Mouse (Mus musculus): ENCODE measurements at regions not wholly inside any gene's neighbourhood (a gene's known extent, or its start where the extent isn't known, plus 50 kb on each side); places are given as distances from the start of the nearest gene placed in this dataset.

- Histone ChIP-seq H3K36me3 (ENCODE audit: insufficient read depth, low read length) (no peaks in the 10 kb centered on the region), H3K27me3 (ENCODE audit: insufficient read depth, low read length) (peaks cover 27% of the 10 kb centered on the region), H3K4me2 (replicated peaks; ENCODE audit: low read depth, low read length) (peak overlapping the region; percentile 35), H3K9me3 (ENCODE audit: low read length) (no peaks in the 10 kb centered on the region), H3K4me3 (ENCODE audit: low read length) (no peak overlapping the region), H3K4me1 (ENCODE audit: insufficient read depth, low read length) (peaks cover 9% of the 10 kb centered on the region; the same call in 1 of the 2 replicates), H3K9ac (replicated peaks; ENCODE audit: low read length) (no peak overlapping the region), H3K27ac (ENCODE audit: low read length) (no peak overlapping the region)
- WGBS: 3% methylated on average over 5 of the region's 5 CpGs
- ATAC-seq (ENCODE audit: low FRiP score, low TSS enrichment): no peak
Observed at GRCm38 (mm10) chr12:118661214-118661486, 185.0 kb upstream of the Sp8 start.

GRCm38 (mm10) chr12:118660384-118661213 is 185.5 kb upstream of the Sp8 start:
- WGBS: 6% methylated on average over 12 of the region's 12 CpGs
- peak overlapping the region; percentile 35 for H3K4me2 ChIP-seq (replicated peaks; ENCODE audit: low read depth, low read length)
- H3K4me3 ChIP-seq (ENCODE audit: low read length): no peak overlapping the region
- peaks cover 9% of the 10 kb centered on the region; the same call in 1 of the 2 replicates for H3K4me1 ChIP-seq (ENCODE audit: insufficient read depth, low read length)
- no peaks in the 10 kb centered on the region for H3K36me3 ChIP-seq (ENCODE audit: insufficient read depth, low read length)
- peaks cover 27% of the 10 kb centered on the region for H3K27me3 ChIP-seq (ENCODE audit: insufficient read depth, low read length)
- no peak overlapping the region for H3K9ac ChIP-seq (replicated peaks; ENCODE audit: low read length)
- no peak overlapping the region for H3K27ac ChIP-seq (ENCODE audit: low read length)
- ATAC-seq (ENCODE audit: low FRiP score, low TSS enrichment): no peak
- no peaks in the 10 kb centered on the region for H3K9me3 ChIP-seq (ENCODE audit: low read length)

- WGBS: 32% methylated on average over 14 of the region's 14 CpGs
- no peak for ATAC-seq (ENCODE audit: low FRiP score, low TSS enrichment)
Observed at GRCm38 (mm10) chr12:118659240-118660120, 186.6 kb upstream of the Sp8 start.

GRCm38 (mm10) chr12:118650483-118651160 is 195.5 kb upstream of the Sp8 start:
- H3K27me3 ChIP-seq (ENCODE audit: insufficient read depth, low read length): no peaks in the 10 kb centered on the region
- no peak overlapping the region for H3K9ac ChIP-seq (replicated peaks; ENCODE audit: low read length)
- WGBS: 50% methylated on average over 4 of the region's 4 CpGs
- H3K4me2 ChIP-seq (replicated peaks; ENCODE audit: low read depth, low read length): no peak overlapping the region
- H3K4me3 ChIP-seq (ENCODE audit: low read length): no peak overlapping the region
- no peaks in the 10 kb centered on the region for H3K4me1 ChIP-seq (ENCODE audit: insufficient read depth, low read length)
- H3K36me3 ChIP-seq (ENCODE audit: insufficient read depth, low read length): no peaks in the 10 kb centered on the region
- no peak overlapping the region for H3K27ac ChIP-seq (ENCODE audit: low read length)
- H3K9me3 ChIP-seq (ENCODE audit: low read length): no peaks in the 10 kb centered on the region
- ATAC-seq (ENCODE audit: low FRiP score, low TSS enrichment): no peak

More at GRCm38 (mm10) chr12:118659240-118660120, 186.6 kb upstream of the Sp8 start:
- Histone ChIP-seq H3K4me2 (replicated peaks; ENCODE audit: low read depth, low read length) (no peak overlapping the region), H3K27me3 (ENCODE audit: insufficient read depth, low read length) (peaks cover 27% of the 10 kb centered on the region), H3K36me3 (ENCODE audit: insufficient read depth, low read length) (no peaks in the 10 kb centered on the region), H3K4me3 (ENCODE audit: low read length) (no peak overlapping the region), H3K9ac (replicated peaks; ENCODE audit: low read length) (no peak overlapping the region), H3K9me3 (ENCODE audit: low read length) (no peaks in the 10 kb centered on the region), H3K27ac (ENCODE audit: low read length) (no peak overlapping the region), H3K4me1 (ENCODE audit: insufficient read depth, low read length) (peaks cover 9% of the 10 kb centered on the region; the same call in 1 of the 2 replicates)

GRCm38 (mm10) chr12:118649323-118649973 is 196.7 kb upstream of the Sp8 start:
- 67% methylated on average over 3 of the region's 3 CpGs for WGBS
- Histone ChIP-seq H3K36me3 (ENCODE audit: insufficient read depth, low read length) (no peaks in the 10 kb centered on the region), H3K27me3 (ENCODE audit: insufficient read depth, low read length) (no peaks in the 10 kb centered on the region), H3K27ac (ENCODE audit: low read length) (no peak overlapping the region), H3K9me3 (ENCODE audit: low read length) (no peaks in the 10 kb centered on the region), H3K4me1 (ENCODE audit: insufficient read depth, low read length) (no peaks in the 10 kb centered on the region), H3K4me3 (ENCODE audit: low read length) (no peak overlapping the region), H3K9ac (replicated peaks; ENCODE audit: low read length) (no peak overlapping the region), H3K4me2 (replicated peaks; ENCODE audit: low read depth, low read length) (no peak overlapping the region)
- ATAC-seq (ENCODE audit: low FRiP score, low TSS enrichment): no peak

- no peak overlapping the region for H3K27ac ChIP-seq (ENCODE audit: low read length)
- H3K4me2 ChIP-seq (replicated peaks; ENCODE audit: low read depth, low read length): no peak overlapping the region
- no peaks in the 10 kb centered on the region for H3K27me3 ChIP-seq (ENCODE audit: insufficient read depth, low read length)
- H3K4me3 ChIP-seq (ENCODE audit: low read length): no peak overlapping the region
- no peaks in the 10 kb centered on the region for H3K4me1 ChIP-seq (ENCODE audit: insufficient read depth, low read length)
- H3K36me3 ChIP-seq (ENCODE audit: insufficient read depth, low read length): no peaks in the 10 kb centered on the region
- H3K9ac ChIP-seq (replicated peaks; ENCODE audit: low read length): no peak overlapping the region
- no peaks in the 10 kb centered on the region for H3K9me3 ChIP-seq (ENCODE audit: low read length)
- ATAC-seq (ENCODE audit: low FRiP score, low TSS enrichment): no peak
Observed at GRCm38 (mm10) chr12:118648673-118649072, 197.5 kb upstream of the Sp8 start.

GRCm38 (mm10) chr12:118647270-118648042 is 198.7 kb upstream of the Sp8 start:
- H3K4me2 ChIP-seq (replicated peaks; ENCODE audit: low read depth, low read length): no peak overlapping the region
- 84% methylated on average over 12 of the region's 12 CpGs for WGBS
- H3K4me1 ChIP-seq (ENCODE audit: insufficient read depth, low read length): no peaks in the 10 kb centered on the region
- H3K36me3 ChIP-seq (ENCODE audit: insufficient read depth, low read length): no peaks in the 10 kb centered on the region
- no peaks in the 10 kb centered on the region for H3K9me3 ChIP-seq (ENCODE audit: low read length)
- H3K9ac ChIP-seq (replicated peaks; ENCODE audit: low read length): no peak overlapping the region
- ATAC-seq (ENCODE audit: low FRiP score, low TSS enrichment): no peak
- H3K27me3 ChIP-seq (ENCODE audit: insufficient read depth, low read length): no peaks in the 10 kb centered on the region
- H3K4me3 ChIP-seq (ENCODE audit: low read length): no peak overlapping the region
- no peak overlapping the region for H3K27ac ChIP-seq (ENCODE audit: low read length)

GRCm38 (mm10) chr12:118640925-118641324 is 205.2 kb upstream of the Sp8 start:
- no peak for ATAC-seq (ENCODE audit: low FRiP score, low TSS enrichment)
- no peak overlapping the region for H3K27ac ChIP-seq (ENCODE audit: low read length)
- H3K36me3 ChIP-seq (ENCODE audit: insufficient read depth, low read length): no peaks in the 10 kb centered on the region
- H3K9ac ChIP-seq (replicated peaks; ENCODE audit: low read length): no peak overlapping the region
- H3K27me3 ChIP-seq (ENCODE audit: insufficient read depth, low read length): no peaks in the 10 kb centered on the region
- no peaks in the 10 kb centered on the region for H3K9me3 ChIP-seq (ENCODE audit: low read length)
- WGBS: 82% methylated on average over 3 of the region's 3 CpGs
- no peak overlapping the region for H3K4me3 ChIP-seq (ENCODE audit: low read length)
- no peaks in the 10 kb centered on the region for H3K4me1 ChIP-seq (ENCODE audit: insufficient read depth, low read length)
- H3K4me2 ChIP-seq (replicated peaks; ENCODE audit: low read depth, low read length): no peak overlapping the region

GRCm38 (mm10) chr12:118637214-118637613 is 208.9 kb upstream of the Sp8 start:
- 41% methylated on average over 4 of the region's 4 CpGs for WGBS
- Histone ChIP-seq H3K9ac (replicated peaks; ENCODE audit: low read length) (no peak overlapping the region), H3K4me2 (replicated peaks; ENCODE audit: low read depth, low read length) (no peak overlapping the region), H3K4me3 (ENCODE audit: low read length) (no peak overlapping the region), H3K27ac (ENCODE audit: low read length) (no peak overlapping the region), H3K27me3 (ENCODE audit: insufficient read depth, low read length) (no peaks in the 10 kb centered on the region), H3K4me1 (ENCODE audit: insufficient read depth, low read length) (no peaks in the 10 kb centered on the region), H3K9me3 (ENCODE audit: low read length) (no peaks in the 10 kb centered on the region; the same call in 1 of the 2 replicates), H3K36me3 (ENCODE audit: insufficient read depth, low read length) (no peaks in the 10 kb centered on the region)
- no peak for ATAC-seq (ENCODE audit: low FRiP score, low TSS enrichment)

Measured in kidney, embryonic 16.5 days (tissue).